Mouse (Mus musculus) liver, embryonic 13.5 days (tissue): ENCODE results near the gene Smg6. TPM values are rescaled to one million over a fixed set of nuclear protein-coding genes. Genes with fewer than 3 reads are reported as not detected.
"Not testable (repeated sequence)": the region's sequence is repeated elsewhere in the genome, so short reads cannot be mapped to it uniquely, and the experiment has no call there.

Experiments
- ATAC-seq: fragments of 200-750 bp; cut with Nextera tagmentation; 2 replicates; pipeline ENCODE4 v1.8.0; 2017; ENCODE audit warnings: low read depth, mild to moderate bottlenecking, moderate number of reproducible peaks, moderate library complexity
- DNase-seq: peaks from one replicate; pipeline ENCODE4 v3.0.0; 2022
- H3K27ac ChIP-seq: fragments of 300-500 bp; sonication (generic); 2 replicates; pipeline ENCODE4 v1.5.1; 2015; ENCODE audit warnings: moderate library complexity, mild to moderate bottlenecking, inconsistent platforms
- H3K27me3 ChIP-seq: fragments of 300-500 bp; sonication (generic); 2 replicates; pipeline ENCODE4 v1.6.1; 2015; ENCODE audit warnings: mild to moderate bottlenecking, inconsistent platforms
- H3K36me3 ChIP-seq: fragments of 300-500 bp; sonication (generic); 2 replicates; pipeline ENCODE4 v1.6.1; 2015; ENCODE audit warnings: mild to moderate bottlenecking, inconsistent platforms
- H3K4me1 ChIP-seq: fragments of 300-500 bp; sonication (generic); replicated peaks from 2 replicates; pipeline ENCODE4 v1.6.1; 2015; ENCODE audit warnings: inconsistent platforms
- H3K4me2 ChIP-seq: fragments of 300-500 bp; sonication (generic); 2 replicates; pipeline ENCODE4 v1.6.1; 2015; ENCODE audit warnings: inconsistent platforms, mild to moderate bottlenecking, moderate library complexity
- H3K4me3 ChIP-seq: fragments of 300-500 bp; sonication (generic); replicated peaks from 2 replicates; pipeline ENCODE4 v1.5.1; 2015; ENCODE audit warnings: mild to moderate bottlenecking, inconsistent platforms
- H3K9ac ChIP-seq: fragments of 300-500 bp; sonication (generic); 2 replicates; pipeline ENCODE4 v1.6.1; 2015; ENCODE audit warnings: mild to moderate bottlenecking, inconsistent platforms
- H3K9me3 ChIP-seq: fragments of 300-500 bp; sonication (generic); replicated peaks from 2 replicates; pipeline ENCODE4 v1.6.1; 2016; ENCODE audit warnings: inconsistent platforms
- WGBS: fragments of 180-500 bp; shearing (Covaris S2); methylation state at CpG from one replicate; pipeline ENCODE4 v1.1.7; 2015; ENCODE audit not compliant: insufficient replicate concordance; 5-methylcytosine and 5-hydroxymethylcytosine counted together
- polyA plus RNA-seq: library from polyadenylated mRNA; unstranded; fragments of >200 nt; fragmentation: Nextera tagmentation; extraction: Ambion mirVana; gene quantifications from 2 replicates; pipeline ENCODE4 v1.2.1, GENCODE M21; 2015

The Smg6 gene
- polyA plus RNA-seq, 1 experiment from 2014 or later, result 4.4 TPM

DNA sequence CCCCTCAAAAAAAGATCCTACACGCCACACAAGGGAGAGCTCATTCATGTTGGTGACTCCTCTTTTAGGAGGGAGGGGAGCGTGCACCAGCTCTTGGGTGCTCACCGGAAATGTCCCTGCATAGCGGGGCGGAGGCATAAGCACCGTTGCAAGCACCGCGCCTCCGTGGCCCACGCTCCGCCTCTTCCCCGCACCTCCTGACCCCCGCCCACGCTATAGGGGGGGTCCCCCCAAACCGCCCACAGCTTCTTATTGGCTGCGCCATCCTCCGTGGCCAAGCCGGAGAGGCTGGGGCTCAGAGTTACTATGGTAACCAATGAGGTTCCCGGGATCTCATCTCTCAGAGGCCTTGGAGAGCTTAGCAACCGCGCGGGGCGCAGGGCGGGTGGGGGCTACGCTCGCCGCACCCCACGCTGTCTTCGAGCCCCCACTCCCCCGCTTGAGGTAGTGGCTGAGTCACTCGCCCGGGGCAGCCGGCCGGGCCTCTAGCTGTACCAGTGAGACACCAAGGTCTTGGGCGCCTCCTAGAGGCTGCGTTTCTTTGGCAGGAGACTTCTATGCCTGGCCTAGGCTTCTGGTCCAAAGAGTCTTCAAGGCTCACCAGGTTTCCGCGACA is 244.6 kb downstream of the Smg6 start:
- no peak overlapping the region for H3K27ac ChIP-seq
- 0 out of 2 replicates have a peak, but pooled peaks cover 4% of the 10 kb centered on the region for H3K36me3 ChIP-seq
- H3K4me1 ChIP-seq, result peaks cover 89% of the 10 kb centered on the region
- peak overlapping the region; percentile 82 for H3K4me2 ChIP-seq
- H3K27me3 ChIP-seq, result peaks cover 97% of the 10 kb centered on the region
- H3K4me3 ChIP-seq, result peak overlapping the region; percentile 70
- no peaks in the 10 kb centered on the region for H3K9me3 ChIP-seq
- no peak overlapping the region for H3K9ac ChIP-seq
- ATAC-seq (peak; percentile 47), DNase-seq (peak; percentile 74)
- 1% methylated on average over 38 of the region's 38 CpGs for WGBS

DNA sequence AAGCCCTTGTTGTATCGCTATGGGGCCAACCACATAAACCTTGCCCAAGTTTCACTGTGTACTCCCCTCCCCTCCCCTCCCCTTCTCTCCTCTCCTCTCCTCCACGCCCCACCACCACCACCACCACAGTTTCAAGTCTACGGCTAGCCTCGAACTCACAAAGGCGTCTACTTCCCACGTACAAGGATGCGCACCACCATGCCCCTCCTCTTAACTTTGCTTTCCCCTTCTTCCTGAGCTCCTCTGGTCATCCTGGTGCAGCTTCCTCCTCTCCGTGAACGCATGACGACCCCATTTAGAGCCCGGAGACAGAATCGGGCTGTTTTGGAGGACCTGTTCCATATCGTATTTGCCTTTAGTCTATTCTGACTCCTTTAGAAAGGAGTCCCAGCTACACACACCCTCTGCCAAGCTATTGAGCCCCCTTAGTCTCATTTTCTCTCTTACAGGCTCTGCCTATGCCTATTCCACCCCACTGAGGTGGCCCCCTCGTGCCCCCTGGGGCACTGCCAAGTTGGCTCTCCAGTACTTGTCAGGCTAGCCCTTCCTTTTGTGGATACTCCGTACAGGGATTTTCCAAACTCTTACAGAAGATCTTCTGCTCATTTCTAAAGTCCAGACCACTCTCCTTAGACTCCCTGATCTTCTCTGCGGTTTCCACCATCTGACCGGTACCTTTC is 245.7 kb downstream of the Smg6 start:
- WGBS, result 6% methylated on average over 17 of the region's 17 CpGs

DNA sequence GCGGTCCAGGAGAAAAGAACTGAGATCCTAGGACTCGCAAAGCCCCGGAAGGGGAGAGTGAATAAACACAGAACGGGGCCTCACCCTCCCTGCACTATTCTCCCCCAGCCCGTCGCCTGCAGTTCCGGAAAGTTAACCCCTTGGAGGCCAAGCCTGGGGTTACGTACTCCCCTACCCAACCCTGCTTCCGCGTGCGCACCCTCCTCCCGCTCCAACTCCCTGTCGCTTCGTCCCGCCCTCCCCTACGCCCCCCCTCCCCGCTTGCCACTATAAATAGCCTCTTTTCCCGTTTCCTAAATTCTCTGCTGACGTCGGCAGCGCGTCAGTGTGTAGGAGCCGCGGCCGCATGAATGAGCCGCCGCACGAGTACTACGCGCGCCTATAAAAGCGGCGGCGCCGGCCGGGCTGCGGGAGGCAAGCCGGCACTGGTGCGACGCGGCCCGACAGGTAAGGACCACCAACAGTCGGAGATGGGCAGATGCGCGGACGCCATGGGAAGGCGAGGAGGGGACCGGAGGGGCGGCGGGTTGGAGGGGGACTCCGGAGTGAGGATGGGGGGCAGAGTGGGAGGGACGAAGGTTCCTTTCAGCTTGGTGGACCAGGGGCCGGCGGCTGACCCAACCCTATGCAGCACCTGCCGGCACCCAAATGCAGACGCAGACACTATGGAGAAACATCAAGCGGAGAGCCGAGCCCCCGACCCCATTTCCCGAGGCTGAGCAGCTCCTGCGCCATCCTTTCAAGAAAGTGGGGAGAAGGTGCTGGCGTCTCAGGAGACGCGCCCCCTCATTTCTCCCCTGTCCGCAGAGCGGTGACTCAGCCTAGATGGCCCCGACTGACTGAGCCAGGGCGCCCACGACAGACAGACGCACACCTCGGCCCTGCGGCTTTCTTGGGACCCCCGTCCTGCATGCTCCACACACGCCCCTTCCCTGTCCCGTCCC is 246.8 kb downstream of the Smg6 start:
- no peak for DNase-seq
- peak overlapping the region; percentile 57; the same call in 1 of the 2 replicates for H3K9ac ChIP-seq
- WGBS, result 1% methylated on average over 75 of the region's 75 CpGs
- H3K27me3 ChIP-seq, result peaks cover 85% of the 10 kb centered on the region
- peak overlapping the region; percentile 70 for H3K4me3 ChIP-seq
- H3K36me3 ChIP-seq, result peaks cover 13% of the 10 kb centered on the region
- peak overlapping the region; percentile 92 for H3K4me2 ChIP-seq
- peaks cover 69% of the 10 kb centered on the region for H3K4me1 ChIP-seq
- ATAC-seq, result no peak
- no peak overlapping the region for H3K27ac ChIP-seq
- no peaks in the 10 kb centered on the region for H3K9me3 ChIP-seq

More for the DNA sequence above, 245.7 kb downstream of the Smg6 start:
- H3K4me1 ChIP-seq, result peaks cover 78% of the 10 kb centered on the region
- peaks cover 95% of the 10 kb centered on the region for H3K27me3 ChIP-seq
- ATAC-seq, result no peak
- no peaks in the 10 kb centered on the region for H3K9me3 ChIP-seq
- no peak overlapping the region for H3K27ac ChIP-seq
- 0 out of 2 replicates have a peak overlapping the region, but pooled peaks have one; percentile 92 for H3K4me2 ChIP-seq
- peak overlapping the region; percentile 70; the same call in 1 of the 2 replicates for H3K4me3 ChIP-seq
- H3K9ac ChIP-seq, result no peak overlapping the region
- H3K36me3 ChIP-seq, result peaks cover 3% of the 10 kb centered on the region; the same call in 1 of the 2 replicates
- DNase-seq, result no peak

GRCm38 (mm10) chr11:75173095-75173798 is 247.6 kb downstream of the Smg6 start:
- Histone ChIP-seq H3K4me3 (peak overlapping the region; percentile 70), H3K9ac (peak overlapping the region; percentile 57), H3K9me3 (no peaks in the 10 kb centered on the region), H3K4me1 (peaks cover 69% of the 10 kb centered on the region), H3K36me3 (peaks cover 18% of the 10 kb centered on the region), H3K27me3 (peaks cover 76% of the 10 kb centered on the region), H3K4me2 (peak overlapping the region; percentile 92), H3K27ac (no peak overlapping the region)
- peak; percentile 71 for DNase-seq
- peak; percentile 51 for ATAC-seq
- WGBS, result under 1% methylated on average over 71 of the region's 71 CpGs

- Histone ChIP-seq H3K9me3 (no peaks in the 10 kb centered on the region), H3K9ac (no peak overlapping the region), H3K4me1 (peaks cover 67% of the 10 kb centered on the region), H3K27me3 (peaks cover 71% of the 10 kb centered on the region), H3K4me2 (peak overlapping the region; percentile 92), H3K4me3 (peak overlapping the region; percentile 70), H3K36me3 (peaks cover 18% of the 10 kb centered on the region), H3K27ac (no peak overlapping the region)
- no peak for DNase-seq
- no peak for ATAC-seq
- WGBS, result 2% methylated on average over 15 of the region's 15 CpGs
These were observed 248.2 kb downstream of the Smg6 start for GRCm38 (mm10) chr11:75173799-75174165.

GRCm38 (mm10) chr11:75174574-75174973 is 249.0 kb downstream of the Smg6 start:
- H3K4me3 ChIP-seq, H3K27ac ChIP-seq, H3K9me3 ChIP-seq, H3K4me2 ChIP-seq, H3K9ac ChIP-seq, DNase-seq, ATAC-seq: not testable (repeated sequence)
- 54% methylated on average over 6 of the region's 6 CpGs for WGBS
- H3K27me3 ChIP-seq, result peaks cover 63% of the 10 kb centered on the region
- H3K36me3 ChIP-seq, result peaks cover 18% of the 10 kb centered on the region
- H3K4me1 ChIP-seq, result peaks cover 67% of the 10 kb centered on the region

DNA sequence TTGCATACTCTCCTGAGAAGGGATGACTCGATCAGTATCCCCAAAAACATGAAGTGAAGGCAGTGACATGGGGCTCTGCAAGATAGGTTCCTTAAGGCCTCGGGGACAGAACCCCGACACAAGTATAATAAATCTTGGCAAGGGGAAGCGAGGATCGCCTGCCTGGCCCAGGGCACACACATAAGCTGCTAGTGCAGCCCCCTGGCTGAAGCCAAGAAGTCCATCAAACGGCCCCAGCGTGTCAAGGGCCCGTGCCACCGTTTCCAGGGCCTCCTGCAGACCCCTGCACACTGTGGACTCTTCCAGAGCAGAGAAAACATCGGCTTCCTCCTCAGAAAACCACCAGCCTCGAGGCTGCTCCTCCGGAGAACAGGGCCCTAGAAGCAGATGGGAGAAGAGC is 252.4 kb downstream of the Smg6 start:
- H3K27ac ChIP-seq, result peak overlapping the region; percentile 73
- peaks cover 29% of the 10 kb centered on the region for H3K27me3 ChIP-seq
- ATAC-seq, result no peak
- peak overlapping the region; percentile 86 for H3K9ac ChIP-seq
- no peak for DNase-seq
- H3K4me2 ChIP-seq, result peak overlapping the region; percentile 83
- H3K36me3 ChIP-seq, result peaks cover 45% of the 10 kb centered on the region
- peaks cover 35% of the 10 kb centered on the region for H3K4me1 ChIP-seq
- WGBS, result 44% methylated on average over 12 of the region's 12 CpGs
- H3K9me3 ChIP-seq, result no peaks in the 10 kb centered on the region
- peak overlapping the region; percentile 83 for H3K4me3 ChIP-seq

- Histone ChIP-seq H3K4me3 (peak within 1 kb of the TSS; percentile 83), H3K36me3 (peaks cover 53% of the 10 kb centered on the region), H3K27ac (peak within 1 kb of the TSS; percentile 73), H3K9ac (peak within 1 kb of the TSS; percentile 86), H3K27me3 (peaks cover 21% of the 10 kb centered on the region), H3K4me1 (peaks cover 28% of the 10 kb centered on the region), H3K4me2 (peak within 1 kb of the TSS; percentile 83), H3K9me3 (no peaks in the 10 kb centered on the region)
- WGBS, result under 1% methylated on average over 33 of the region's 33 CpGs
- ATAC-seq (peak; percentile 94), DNase-seq (peak; percentile 88)
These were observed 253.1 kb downstream of the Smg6 start, which contains the start of gene Ovca2 for GRCm38 (mm10) chr11:75178672-75179208. Gene Ovca2 (minus strand): TSS chr11:75178835.

GRCm38 (mm10) chr11:75183917-75184570 is 258.4 kb downstream of the Smg6 start:
- 79% methylated on average over 2 of the region's 2 CpGs for WGBS

GRCm38 (mm10) chr11:75184573-75184972 is 258.9 kb downstream of the Smg6 start:
- Histone ChIP-seq H3K4me3 (no peak overlapping the region), H3K4me1 (peaks cover 15% of the 10 kb centered on the region), H3K9me3 (no peaks in the 10 kb centered on the region), H3K27me3 (no peaks in the 10 kb centered on the region), H3K9ac (no peak overlapping the region), H3K4me2 (no peak overlapping the region), H3K36me3 (peaks cover 58% of the 10 kb centered on the region), H3K27ac (no peak overlapping the region; the same call in 1 of the 2 replicates)
- 79% methylated on average over 5 of the region's 5 CpGs for WGBS
- ATAC-seq, result no peak
- DNase-seq, result no peak

More at GRCm38 (mm10) chr11:75183917-75184570, 258.4 kb downstream of the Smg6 start:
- DNase-seq, result no peak
- Histone ChIP-seq H3K9ac (no peak overlapping the region), H3K27ac (no peak overlapping the region), H3K36me3 (peaks cover 58% of the 10 kb centered on the region), H3K4me3 (no peak overlapping the region), H3K4me1 (peaks cover 15% of the 10 kb centered on the region), H3K4me2 (no peak overlapping the region), H3K9me3 (no peaks in the 10 kb centered on the region), H3K27me3 (no peaks in the 10 kb centered on the region)
- no peak for ATAC-seq
